Mouse (Mus musculus) lung, adult 2 months (tissue): ENCODE measurements at regions not wholly inside any gene's neighbourhood (a gene's known extent, or its start where the extent isn't known, plus 50 kb on each side); places are given as distances from the start of the nearest gene placed in this dataset.

ENCODE experiments used
- CTCF ChIP-seq: fragments of 200-500 bp; IDR thresholded peaks from 2 replicates; pipeline ENCODE4 v1.5.1; 2011; ENCODE audit warnings: mild to moderate bottlenecking, low read length, control low read depth; ENCODE audit not compliant: insufficient read depth
- POLR2A ChIP-seq: fragments of 200-500 bp; IDR thresholded peaks from 2 replicates; pipeline ENCODE4 v1.6.1; 2011; ENCODE audit warnings: low read depth, mild to moderate bottlenecking, control low read depth, low read length, borderline replicate concordance; ENCODE audit errors: extremely low read depth

GRCm38 (mm10) chr2:115402246-115402645, 179.3 kb upstream of the BC052040 start:
- TF ChIP-seq CTCF (no peak), POLR2A (no peak)
